Mouse (Mus musculus) adrenal gland, postnatal 25 days (tissue): ENCODE results near the gene Mrps27. TPM values are rescaled to one million over a fixed set of nuclear protein-coding genes. Genes with fewer than 3 reads are reported as not detected.
A peak's percentile ranks its signal among the peaks of the same experiment; 100 is the strongest.
"Not testable (repeated sequence)": the region's sequence is repeated elsewhere in the genome, so short reads cannot be mapped to it uniquely, and the experiment has no call there.

Experiments used
- DNase-seq: peaks from one replicate; pipeline ENCODE4 v3.0.0; 2021; ENCODE audit warnings: mixed read lengths
- long read RNA-seq: library from polyadenylated mRNA; stranded (forward); transcript quantifications from one replicate; pipeline ENCODE4 v2.0.0, GENCODE M21; 2021
- total RNA-seq: library from RNA; stranded (reverse); gene quantifications from 2 replicates; pipeline ENCODE4 v1.2.3, GENCODE M21; 2021

Gene Mrps27
- 44.0 and 49.5 TPM in 2 replicates for total RNA-seq
- long read RNA-seq, transcript Mrps27-201 (11 exons, 1,849 nt), result major isoform, 115 of 131 reads
- long read RNA-seq, partial matches to known transcripts, result 2 of 131 reads
- long read RNA-seq, other reads (novel, unspliced or antisense), result 14 of 131 reads

GRCm38 (mm10) chr13:99344599-99345575 lies at the start of gene Mrps27, which contains the start of gene Ptcd2:
TSS of gene Mrps27 (plus strand) at chr13:99344786.
TSS of gene Ptcd2 (minus strand) at chr13:99344705.
- DNase-seq, result peak; percentile 99

- no peak for DNase-seq
Measured at GRCm38 (mm10) chr13:99299921-99300320, 44.7 kb upstream of the Mrps27 start.

DNA sequence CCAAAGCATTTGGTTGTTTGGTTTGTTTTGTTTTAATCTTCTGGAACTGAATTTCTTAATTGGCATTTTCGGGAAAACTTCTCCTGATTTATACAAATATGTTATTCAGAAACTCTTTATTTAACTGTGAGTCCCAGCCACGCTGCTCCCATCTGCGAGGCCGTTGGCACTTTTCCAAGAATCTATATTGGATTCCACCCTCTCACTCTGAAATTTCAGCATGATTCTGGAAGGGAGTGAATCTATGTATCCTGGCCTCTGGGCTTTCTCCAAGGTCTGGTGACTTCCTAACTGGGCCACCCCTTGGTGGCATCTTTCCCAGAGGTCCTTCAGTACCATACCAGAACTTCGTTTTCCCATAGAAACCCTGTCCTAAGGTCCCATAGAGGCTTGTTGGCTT lies 40.7 kb upstream of the Mrps27 start:
- no peak for DNase-seq

- peak; percentile 45 for DNase-seq
Measured at GRCm38 (mm10) chr13:99304365-99304764, 40.2 kb upstream of the Mrps27 start.

DNA sequence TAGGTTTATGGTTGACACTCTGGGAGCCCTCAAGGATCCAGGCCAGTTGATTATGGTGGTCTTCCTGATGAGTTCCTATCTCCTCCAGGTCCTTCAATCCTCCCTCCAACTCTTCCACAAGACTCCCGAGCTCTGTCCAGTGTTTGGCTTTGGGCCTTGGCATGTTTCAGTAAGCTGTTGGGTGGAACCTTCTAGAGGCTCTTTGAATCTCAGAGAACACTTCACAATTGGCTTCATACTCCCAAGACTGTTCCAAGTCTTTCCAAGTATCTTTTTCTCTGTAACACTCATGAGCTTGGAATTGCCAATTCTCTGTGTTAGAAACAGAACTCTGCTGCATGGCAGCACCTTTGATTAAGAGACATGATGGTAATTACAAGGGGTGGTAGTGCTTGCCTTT lies 39.4 kb upstream of the Mrps27 start:
- no peak for DNase-seq

GRCm38 (mm10) chr13:99306164-99306563 lies 38.4 kb upstream of the Mrps27 start:
- DNase-seq, result no peak

GRCm38 (mm10) chr13:99307930-99308359 lies 36.6 kb upstream of the Mrps27 start:
- DNase-seq, result no peak

DNA sequence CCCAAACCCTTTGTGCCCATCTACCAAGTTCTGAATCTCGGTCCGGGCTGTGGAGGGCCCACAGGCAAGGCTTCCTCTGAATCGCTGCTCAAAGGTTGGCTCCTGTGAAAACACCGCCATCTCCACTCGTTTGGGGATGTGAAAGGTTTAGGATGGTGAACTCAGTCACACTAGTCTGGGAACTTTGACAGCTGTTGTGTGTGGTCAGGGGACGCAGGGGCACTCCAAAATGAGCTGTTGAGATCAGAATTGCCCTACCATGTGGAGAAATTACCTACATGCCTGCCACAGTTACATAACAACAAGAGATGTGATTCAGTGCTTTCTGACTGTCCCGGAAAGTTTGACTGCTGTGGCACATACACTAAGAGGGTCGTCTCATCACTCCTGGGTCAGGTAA lies 36.2 kb upstream of the Mrps27 start:
- DNase-seq, result peak; percentile 14

DNA sequence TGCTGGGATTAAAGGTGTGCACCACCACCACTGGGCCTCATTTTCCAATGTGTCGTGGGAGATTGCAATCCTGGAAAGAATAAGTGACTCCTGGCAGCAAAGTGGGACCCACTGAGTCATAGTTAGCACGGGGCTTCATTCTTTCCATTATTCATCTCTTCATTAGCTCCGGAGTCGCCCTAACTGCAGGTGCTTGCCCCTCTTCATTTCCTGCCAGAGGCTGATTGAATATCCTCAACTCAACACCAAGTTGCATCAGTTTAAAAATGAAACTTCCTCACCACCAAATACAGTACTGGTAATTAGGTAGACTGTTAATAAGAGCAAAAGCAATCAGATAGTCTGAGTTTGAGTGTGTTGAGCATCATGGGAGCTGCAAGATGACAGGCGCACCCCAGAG lies 30.5 kb upstream of the Mrps27 start:
- DNase-seq, result no peak

DNA sequence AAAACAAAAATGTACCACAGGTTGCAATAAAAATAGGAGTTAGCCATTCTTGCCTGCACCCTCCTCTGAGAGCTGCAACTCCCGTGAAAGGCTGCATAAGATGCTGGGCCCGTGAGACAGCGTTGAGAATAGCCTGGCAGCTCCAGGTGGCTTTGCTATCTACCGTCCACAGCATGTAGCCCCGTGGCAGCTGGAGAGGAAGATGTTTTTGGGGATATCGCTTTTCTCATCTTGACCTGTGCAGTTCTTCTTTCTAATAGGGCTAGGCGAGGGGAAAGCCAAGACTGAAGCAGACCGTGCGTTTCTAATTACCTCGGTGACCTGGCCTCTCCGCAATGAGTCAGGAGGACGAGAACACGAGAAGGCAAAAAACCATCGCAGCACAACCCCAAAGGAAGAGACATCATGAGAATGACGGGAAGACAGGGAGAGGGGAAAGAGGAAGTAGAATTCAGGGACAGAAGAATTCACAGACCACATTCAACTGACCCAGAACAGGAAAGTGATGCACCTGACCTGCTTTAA lies 29.9 kb upstream of the Mrps27 start:
- DNase-seq, result no peak

DNA sequence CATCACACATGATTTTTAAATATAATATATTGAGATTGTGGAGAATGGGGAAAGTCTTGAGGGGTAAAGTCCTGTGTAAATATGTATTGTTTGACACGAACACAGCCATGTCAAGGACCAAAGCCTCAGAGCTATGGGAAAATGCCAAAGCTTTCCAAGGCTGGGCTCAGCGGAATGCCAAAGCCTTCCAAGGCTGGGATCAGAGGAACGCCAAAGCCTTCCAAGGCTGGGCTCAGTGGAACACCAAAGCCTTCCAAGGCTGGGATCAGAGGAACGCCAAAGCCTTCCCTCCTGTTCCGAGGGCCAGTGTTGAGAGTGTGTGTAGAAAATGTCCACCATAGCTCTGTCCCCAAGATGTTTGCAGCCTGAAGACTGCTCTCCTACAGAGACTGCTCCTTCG lies 28.2 kb upstream of the Mrps27 start:
- DNase-seq, result no peak

GRCm38 (mm10) chr13:99317058-99317457 lies 27.5 kb upstream of the Mrps27 start:
- DNase-seq, result peak; percentile 63

GRCm38 (mm10) chr13:99320453-99320852 lies 24.1 kb upstream of the Mrps27 start:
- DNase-seq, result no peak

DNA sequence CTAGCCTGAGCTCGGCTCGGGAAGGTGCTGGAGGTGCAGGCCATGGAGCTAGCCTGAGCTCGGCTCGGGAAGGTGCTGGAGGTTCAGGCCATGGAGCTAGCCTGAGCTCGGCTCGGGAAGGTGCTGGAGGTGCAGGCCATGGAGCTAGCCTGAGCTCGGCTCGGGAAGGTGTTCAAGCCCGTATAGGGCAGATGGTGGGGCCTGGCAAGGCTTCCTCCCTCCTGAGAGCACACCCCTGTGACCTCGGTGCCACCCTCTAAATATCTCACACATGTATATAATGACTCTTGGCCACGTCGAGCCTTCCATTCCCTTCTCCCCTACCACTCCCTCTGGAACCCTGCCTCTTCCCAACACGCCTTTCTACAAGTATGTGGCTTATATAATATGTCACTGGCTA lies 21.7 kb upstream of the Mrps27 start:
- DNase-seq, result not testable (repeated sequence)

DNA sequence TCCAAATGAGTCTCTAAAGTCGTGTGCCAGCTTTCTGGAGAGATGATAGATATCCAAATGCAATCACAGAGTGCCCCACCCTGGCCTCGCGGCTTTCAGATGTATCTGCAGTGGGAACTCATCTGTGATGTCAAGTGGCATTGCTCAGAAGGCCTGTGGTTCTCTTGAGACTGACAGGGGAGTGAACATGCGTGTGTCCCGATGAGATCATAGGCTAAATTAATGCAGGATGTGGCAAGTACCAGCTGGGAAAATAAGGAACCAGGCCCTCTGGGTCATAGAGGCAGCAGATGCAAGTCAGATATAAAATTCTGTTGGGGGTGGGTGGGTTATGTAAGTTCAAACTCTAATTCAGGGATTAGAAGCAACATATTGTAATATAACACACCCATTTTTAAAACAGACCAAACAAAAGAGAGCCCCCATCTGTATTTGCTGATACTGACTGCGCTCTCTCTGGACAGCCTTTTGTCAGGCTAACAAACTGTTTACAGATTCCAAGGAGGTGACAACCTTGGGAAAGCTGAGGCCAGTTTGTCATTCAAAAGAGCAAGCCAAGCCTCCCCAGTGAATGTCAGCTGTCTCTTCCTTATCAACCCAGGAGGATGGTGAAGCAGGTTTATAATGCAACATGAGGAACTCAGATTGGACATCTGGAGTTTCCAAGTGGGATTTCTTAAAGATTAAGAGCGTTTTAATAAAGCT lies 20.8 kb upstream of the Mrps27 start:
- DNase-seq, result no peak

DNA sequence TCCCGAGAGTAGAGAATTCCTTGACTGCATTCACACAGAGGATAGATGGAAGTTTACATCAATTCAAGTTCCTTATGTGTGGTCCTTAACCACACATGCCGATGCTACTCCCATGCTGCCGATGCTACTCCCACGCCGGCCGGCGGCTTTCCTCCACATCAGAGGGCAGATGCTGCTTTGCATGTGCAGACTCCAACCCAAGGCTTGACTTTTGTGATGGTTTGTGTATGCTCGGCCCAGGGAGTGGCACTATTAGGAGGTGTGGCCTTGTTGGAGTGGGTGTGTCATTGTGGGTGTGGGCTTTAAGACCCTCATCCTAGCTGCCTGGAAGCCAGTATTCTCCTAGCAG lies 20.3 kb upstream of the Mrps27 start:
- DNase-seq, result not testable (repeated sequence)

- no peak for DNase-seq
Measured at GRCm38 (mm10) chr13:99331255-99331654, 13.3 kb upstream of the Mrps27 start.

GRCm38 (mm10) chr13:99337510-99337909 lies 7.1 kb upstream of the Mrps27 start:
- no peak for DNase-seq

GRCm38 (mm10) chr13:99341504-99341903 lies 3.1 kb upstream of the Mrps27 start:
- DNase-seq, result no peak

DNA sequence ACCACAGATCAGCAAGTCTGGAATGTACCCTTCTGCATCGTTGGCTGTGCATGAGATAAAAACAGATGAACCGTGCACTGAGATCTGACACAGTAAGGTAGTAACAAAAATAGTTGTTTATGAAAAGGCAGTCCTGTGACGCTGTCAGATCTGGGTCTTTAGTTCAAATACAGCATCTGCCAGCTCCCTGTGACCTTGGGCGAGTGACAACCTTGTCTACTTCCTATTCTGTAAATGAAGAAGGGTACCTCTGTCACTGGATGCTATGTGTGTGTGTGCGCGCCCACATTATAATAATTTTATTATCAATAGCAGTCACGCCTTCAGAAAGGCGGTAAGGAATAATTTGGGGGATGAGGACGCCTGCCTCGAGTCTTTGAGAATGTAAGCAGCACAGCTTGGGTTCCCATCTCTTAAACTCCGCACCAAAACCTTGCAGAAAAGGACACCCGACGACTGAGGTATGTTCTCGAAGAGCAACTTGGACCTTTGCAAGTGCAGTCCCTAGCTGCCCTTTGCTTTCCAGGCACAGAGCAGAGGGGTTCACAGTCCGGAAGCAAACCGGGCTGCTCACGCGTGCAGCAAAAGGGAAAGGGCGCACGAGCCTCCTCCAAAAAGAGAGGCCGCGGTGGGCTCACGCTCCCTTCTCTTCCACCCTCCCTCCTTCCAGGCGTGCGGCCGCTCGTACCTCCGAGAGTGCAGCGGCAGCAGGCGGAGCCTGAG lies 549 bp upstream of the Mrps27 start:
- DNase-seq, result no peak

DNA sequence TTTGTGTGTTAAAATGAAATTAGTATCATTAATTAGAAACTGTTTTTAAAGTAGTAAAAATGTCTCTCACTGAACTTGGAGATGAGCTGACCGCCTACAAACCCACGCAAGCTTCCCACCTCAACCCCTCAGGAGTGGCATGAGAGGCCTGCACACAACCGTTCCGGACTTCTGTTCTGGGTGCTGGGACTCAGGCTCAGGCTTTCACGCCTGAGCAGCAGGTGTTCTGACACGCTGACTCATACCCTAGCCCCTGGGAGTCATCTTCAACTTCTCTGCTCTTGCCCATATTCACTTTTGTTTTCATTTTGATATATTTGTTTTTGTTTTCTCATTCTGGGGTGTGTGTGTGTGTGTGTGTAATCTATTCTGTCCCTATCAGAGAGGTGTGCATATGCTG lies 5.4 kb downstream of the Mrps27 start:
- no peak for DNase-seq

DNA sequence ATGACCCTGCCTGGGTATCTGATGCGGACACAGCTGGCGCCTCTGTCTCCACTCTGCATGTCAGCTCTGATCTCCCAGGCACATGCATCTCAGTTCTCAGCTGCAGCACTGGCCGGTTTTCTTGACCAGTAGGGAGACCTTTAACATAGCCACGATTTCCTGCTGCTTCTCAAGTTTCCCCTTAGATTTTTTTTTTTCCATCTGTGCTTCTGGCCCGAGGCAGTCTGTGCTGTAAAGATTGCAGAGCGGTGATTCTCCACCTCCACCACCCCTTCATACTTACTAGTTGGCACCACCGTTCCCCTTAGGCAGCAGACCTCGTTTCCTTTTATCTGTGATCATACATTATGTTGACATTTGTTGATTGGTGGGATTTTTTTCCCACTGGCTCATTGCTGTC lies 6.6 kb downstream of the Mrps27 start:
- no peak for DNase-seq
